Mouse (Mus musculus): ENCODE results near the gene Sf3a2.

- TF ChIP-seq CTCF (IDR thresholded peaks at IDR 0.05; ENCODE audit: control insufficient read depth, insufficient read depth, insufficient replicate concordance, low read depth, low read length) (no peak), POLR2A (IDR thresholded peaks at IDR 0.05; ENCODE audit: control insufficient read depth, low read depth, low read length) (no peak)
These were observed 4.4 kb downstream of the Sf3a2 start for GRCm38 (mm10) chr10:80802204-80802912.
